Mouse (Mus musculus) midbrain, embryonic 10.5 days (tissue): Measurements from ENCODE around the gene Nsg1. TPM values are rescaled to one million over a fixed set of nuclear protein-coding genes. Genes with fewer than 3 reads are reported as not detected.

Experiments used
- DNase-seq: peaks from one replicate; pipeline ENCODE4 v3.0.0-alpha.2; 2017; ENCODE audit warnings: low spot score
- H3K27ac ChIP-seq: fragments of 300-500 bp; sonication (generic); replicated peaks from 2 replicates; pipeline ENCODE4 v1.5.1; 2016; ENCODE audit warnings: mild to moderate bottlenecking
- H3K27me3 ChIP-seq: fragments of 300-500 bp; sonication (generic); 2 replicates; pipeline ENCODE4 v1.6.1; 2016; ENCODE audit warnings: low read depth, mild to moderate bottlenecking; ENCODE audit not compliant: poor library complexity, severe bottlenecking
- H3K36me3 ChIP-seq: fragments of 300-500 bp; sonication (generic); 2 replicates; pipeline ENCODE4 v1.6.1; 2016; ENCODE audit warnings: mild to moderate bottlenecking, moderate library complexity
- H3K4me1 ChIP-seq: fragments of 300-500 bp; sonication (generic); 2 replicates; pipeline ENCODE4 v1.6.1; 2016
- H3K4me3 ChIP-seq: fragments of 300-500 bp; sonication (generic); 2 replicates; pipeline ENCODE4 v1.5.1; 2016; ENCODE audit warnings: mild to moderate bottlenecking, moderate library complexity
- H3K9me3 ChIP-seq: fragments of 300-500 bp; sonication (generic); replicated peaks from 2 replicates; pipeline ENCODE4 v1.6.1; 2016; ENCODE audit warnings: mild to moderate bottlenecking
- WGBS: fragments of 180-500 bp; shearing (Covaris S2); methylation state at CpG from one replicate; pipeline ENCODE4 v1.1.7; 2016; 5-methylcytosine and 5-hydroxymethylcytosine counted together
- polyA plus RNA-seq: library from polyadenylated mRNA; unstranded; fragments of >200 nt; fragmentation: Nextera tagmentation; extraction: Ambion mirVana; gene quantifications from 2 replicates; pipeline ENCODE4 v1.2.1, GENCODE M21; 2016

The Nsg1 gene
- polyA plus RNA-seq, 1 experiment from 2014 or later: 115 TPM

- no peaks in the 10 kb centered on the region for H3K27me3 ChIP-seq
- 76% methylated on average over 8 of the region's 8 CpGs for WGBS
- H3K9me3 ChIP-seq: no peaks in the 10 kb centered on the region
- H3K4me1 ChIP-seq: peaks cover 9% of the 10 kb centered on the region
- no peaks in the 10 kb centered on the region for H3K36me3 ChIP-seq
- H3K4me3 ChIP-seq: no peak overlapping the region
- DNase-seq: no peak
- no peak overlapping the region for H3K27ac ChIP-seq
Observed at GRCm38 (mm10) chr5:38091046-38091965, 68.4 kb downstream of the Nsg1 start.

GRCm38 (mm10) chr5:38090581-38090980 lies 69.1 kb downstream of the Nsg1 start:
- Histone ChIP-seq H3K27me3 (no peaks in the 10 kb centered on the region), H3K27ac (no peak overlapping the region), H3K4me3 (no peak overlapping the region), H3K36me3 (no peaks in the 10 kb centered on the region), H3K9me3 (no peaks in the 10 kb centered on the region), H3K4me1 (peaks cover 17% of the 10 kb centered on the region)
- 67% methylated on average over 3 of the region's 3 CpGs for WGBS
- no peak for DNase-seq

- peaks cover 21% of the 10 kb centered on the region for H3K4me1 ChIP-seq
- WGBS: 79% methylated on average over 3 of the region's 3 CpGs
- no peak for DNase-seq
- no peaks in the 10 kb centered on the region for H3K9me3 ChIP-seq
- H3K4me3 ChIP-seq: no peak overlapping the region
- no peaks in the 10 kb centered on the region for H3K27me3 ChIP-seq
- no peak overlapping the region for H3K27ac ChIP-seq
- H3K36me3 ChIP-seq: no peaks in the 10 kb centered on the region
Observed at GRCm38 (mm10) chr5:38090111-38090510, 69.6 kb downstream of the Nsg1 start.

Other genes with a start within 250 kb of the Nsg1 start
- 48.6 and 55.8 TPM in 2 replicates for gene Stx18, start 121.2 kb downstream of the Nsg1 start, polyA plus RNA-seq
- 15.7 and 19.3 TPM in 2 replicates for gene Zbtb49, start 60.5 kb upstream of the Nsg1 start, polyA plus RNA-seq
- 137 and 169 TPM in 2 replicates for gene Lyar, start 60.6 kb upstream of the Nsg1 start, polyA plus RNA-seq
- gene Tmem128, start 100.3 kb upstream of the Nsg1 start, polyA plus RNA-seq: 83.3 and 89.2 TPM in 2 replicates
- gene Otop1, start 116.1 kb upstream of the Nsg1 start, polyA plus RNA-seq: 0.10 TPM in 1 of 2 replicates, not detected in the other
- 0.10 TPM in 1 of 2 replicates, not detected in the other for gene Drd5, start 159.5 kb upstream of the Nsg1 start, polyA plus RNA-seq